Mouse (Mus musculus) midbrain, postnatal 0 days (tissue): ENCODE data around the gene Cc2d2a. TPM values are rescaled to one million over a fixed set of nuclear protein-coding genes. Genes with fewer than 3 reads are reported as not detected.

Experiments used
- ATAC-seq: fragments of 200-750 bp; cut with Nextera tagmentation; 2 replicates; pipeline ENCODE4 v1.8.0; 2017; ENCODE audit warnings: moderate number of reproducible peaks, mild to moderate bottlenecking, moderate TSS enrichment, moderate library complexity; ENCODE audit not compliant: low FRiP score
- DNase-seq: peaks from one replicate; pipeline ENCODE4 v3.0.0-alpha.2; 2015; ENCODE audit warnings: low spot score
- H3K27ac ChIP-seq: fragments of 300-500 bp; sonication (generic); 2 replicates; pipeline ENCODE4 v1.5.1; 2014; ENCODE audit warnings: low read depth, mild to moderate bottlenecking, low read length, mixed read lengths
- H3K27me3 ChIP-seq: fragments of 300-500 bp; sonication (generic); 2 replicates; pipeline ENCODE4 v1.6.1; 2014; ENCODE audit warnings: low read length, control low read depth, mixed read lengths; ENCODE audit not compliant: insufficient read depth
- H3K36me3 ChIP-seq: fragments of 300-500 bp; sonication (generic); 2 replicates; pipeline ENCODE4 v1.6.1; 2014; ENCODE audit warnings: low read length, control low read depth, mixed read lengths; ENCODE audit not compliant: insufficient read depth
- H3K4me1 ChIP-seq: fragments of 300-500 bp; sonication (generic); 2 replicates; pipeline ENCODE4 v1.6.1; 2014; ENCODE audit warnings: mild to moderate bottlenecking, control low read depth, antibody characterized with exemption, low read length, mixed read lengths; ENCODE audit not compliant: insufficient read depth
- H3K4me2 ChIP-seq: fragments of 300-500 bp; sonication (generic); 2 replicates; pipeline ENCODE4 v1.6.1; 2014; ENCODE audit warnings: low read depth, mild to moderate bottlenecking, low read length, mixed read lengths; ENCODE audit not compliant: poor library complexity, severe bottlenecking
- H3K4me3 ChIP-seq: fragments of 300-500 bp; sonication (generic); 2 replicates; pipeline ENCODE4 v1.5.1; 2014; ENCODE audit warnings: low read depth, mild to moderate bottlenecking, low read length, moderate library complexity
- H3K9ac ChIP-seq: fragments of 300-500 bp; sonication (generic); replicated peaks from 2 replicates; pipeline ENCODE4 v1.6.1; 2014; ENCODE audit warnings: mild to moderate bottlenecking, low read length, moderate library complexity, mixed read lengths; ENCODE audit not compliant: poor library complexity, severe bottlenecking
- H3K9me3 ChIP-seq: fragments of 300-500 bp; sonication (generic); 2 replicates; pipeline ENCODE4 v1.6.1; 2016; ENCODE audit warnings: low read length, control low read depth
- CTCF ChIP-seq: IDR thresholded peaks from 2 replicates; pipeline ENCODE4 v1.5.1; 2016; ENCODE audit warnings: antibody characterized with exemption, mild to moderate bottlenecking
- WGBS: fragments of 180-500 bp; shearing (Covaris S2); extraction: QIAGEN DNeasy Blood & Tissue Kit; methylation state at CpG from one replicate; pipeline ENCODE4 v1.1.7; 2014; 5-methylcytosine and 5-hydroxymethylcytosine counted together
- polyA plus RNA-seq: library from polyadenylated mRNA; unstranded; fragments of >200 nt; fragmentation: Nextera tagmentation; extraction: Ambion mirVana; gene quantifications from 2 replicates; pipeline ENCODE4 v1.2.1, GENCODE M21; 2015
- total RNA-seq: library from RNA; depleted of rRNA; stranded (reverse); fragments of >200 nt; gene quantifications from 2 replicates; pipeline ENCODE4 v1.2.3, GENCODE M21; 2014; rRNA removed

Gene Cc2d2a
- total and polyA plus RNA-seq, 2 experiments from 2014 or later = 4.7 to 8.6 TPM

GRCm38 (mm10) chr5:43787976-43788752, 126.0 kb downstream of the Cc2d2a start:
- H3K4me1 ChIP-seq = no peaks in the 10 kb centered on the region
- no peak overlapping the region for H3K4me2 ChIP-seq
- DNase-seq (no peak), ATAC-seq (no peak)
- no peak for TF ChIP-seq CTCF
- no peaks in the 10 kb centered on the region for H3K27me3 ChIP-seq
- no peaks in the 10 kb centered on the region for H3K36me3 ChIP-seq
- no peak overlapping the region for H3K4me3 ChIP-seq
- WGBS = 78% methylated on average over 9 of the region's 9 CpGs
- no peak overlapping the region for H3K27ac ChIP-seq
- no peaks in the 10 kb centered on the region for H3K9me3 ChIP-seq
- H3K9ac ChIP-seq = no peak overlapping the region

Other genes starting within 250 kb of the Cc2d2a start
- 1.0 and 1.2 TPM in 2 replicates for gene C1qtnf7, start 146.8 kb upstream of the Cc2d2a start, total RNA-seq
- 1.1 and 1.5 TPM in 2 replicates for gene C1qtnf7, start 146.8 kb upstream of the Cc2d2a start, polyA plus RNA-seq
- gene Bst1, start 156.5 kb downstream of the Cc2d2a start, total RNA-seq = 0.55 TPM in 1 of 2 replicates, not detected in the other
- 0.16 and 0.21 TPM in 2 replicates for gene Bst1, start 156.5 kb downstream of the Cc2d2a start, polyA plus RNA-seq
- gene Fbxl5, start 159.3 kb downstream of the Cc2d2a start, total RNA-seq = 122 and 140 TPM in 2 replicates
- gene Fbxl5, start 159.3 kb downstream of the Cc2d2a start, polyA plus RNA-seq = 84.5 and 85.2 TPM in 2 replicates
- gene Cd38, start 206.2 kb downstream of the Cc2d2a start, total RNA-seq = 3.1 and 4.1 TPM in 2 replicates
- gene Cd38, start 206.2 kb downstream of the Cc2d2a start, polyA plus RNA-seq = 2.3 and 2.5 TPM in 2 replicates